Mouse (Mus musculus) stomach, embryonic 15.5 days (tissue): ENCODE data around the gene Cbx4. TPM values are rescaled to one million over a fixed set of nuclear protein-coding genes. Genes with fewer than 3 reads are reported as not detected.

ENCODE experiments used
- ATAC-seq: fragments of 200-750 bp; cut with Nextera tagmentation; 2 replicates; pipeline ENCODE4 v1.8.0; 2017; ENCODE audit warnings: low read depth, moderate number of reproducible peaks, moderate TSS enrichment; ENCODE audit not compliant: insufficient read depth, low FRiP score
- H3K27ac ChIP-seq: fragments of 300-500 bp; sonication (generic); 2 replicates; pipeline ENCODE4 v1.5.1; 2015; ENCODE audit warnings: mild to moderate bottlenecking, inconsistent platforms
- H3K27me3 ChIP-seq: fragments of 300-500 bp; sonication (generic); replicated peaks from 2 replicates; pipeline ENCODE4 v1.6.1; 2015; ENCODE audit warnings: inconsistent platforms
- H3K36me3 ChIP-seq: fragments of 300-500 bp; sonication (generic); 2 replicates; pipeline ENCODE4 v1.6.1; 2015; ENCODE audit warnings: inconsistent platforms
- H3K4me1 ChIP-seq: fragments of 300-500 bp; sonication (generic); 2 replicates; pipeline ENCODE4 v1.6.1; 2015; ENCODE audit warnings: inconsistent platforms
- H3K4me2 ChIP-seq: fragments of 300-500 bp; sonication (generic); 2 replicates; pipeline ENCODE4 v1.6.1; 2015; ENCODE audit warnings: mild to moderate bottlenecking, inconsistent platforms
- H3K4me3 ChIP-seq: fragments of 300-500 bp; sonication (generic); replicated peaks from 2 replicates; pipeline ENCODE4 v1.5.1; 2015; ENCODE audit warnings: inconsistent platforms
- H3K9ac ChIP-seq: fragments of 300-500 bp; sonication (generic); 2 replicates; pipeline ENCODE4 v1.6.1; 2015; ENCODE audit warnings: inconsistent platforms
- H3K9me3 ChIP-seq: fragments of 300-500 bp; sonication (generic); 2 replicates; pipeline ENCODE4 v1.6.1; 2016; ENCODE audit warnings: inconsistent platforms
- WGBS: fragments of 180-500 bp; shearing (Covaris S2); methylation state at CpG from one replicate; pipeline ENCODE4 v1.1.7; 2015; 5-methylcytosine and 5-hydroxymethylcytosine counted together
- polyA plus RNA-seq: library from polyadenylated mRNA; unstranded; fragments of >200 nt; fragmentation: Nextera tagmentation; extraction: Ambion mirVana; gene quantifications from 2 replicates; pipeline ENCODE4 v1.2.1, GENCODE M21; 2015

The Cbx4 gene
- polyA plus RNA-seq, 1 experiment from 2014 or later = 10.2 TPM

DNA sequence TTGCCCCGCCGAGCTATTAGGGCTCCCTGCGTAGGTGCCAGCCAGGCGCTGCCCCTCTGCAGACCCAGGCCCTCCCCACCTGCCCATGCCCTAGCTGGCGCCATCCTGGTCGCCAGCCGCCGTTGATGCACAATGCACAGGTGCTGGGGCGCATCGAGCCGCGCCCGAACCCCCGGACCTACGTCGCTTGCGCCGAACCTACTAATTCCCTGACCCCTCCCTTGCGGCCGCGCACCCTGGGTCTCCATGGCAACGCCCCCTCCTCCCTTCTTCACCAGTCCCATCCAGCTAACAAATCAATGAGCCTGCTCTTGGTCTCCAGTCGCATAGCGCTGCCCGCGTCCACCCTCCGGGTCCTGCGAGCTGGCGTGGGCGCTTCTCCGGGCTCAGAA, 44.7 kb downstream of the Cbx4 start:
- under 1% methylated on average over 31 of the region's 31 CpGs for WGBS
- H3K9me3 ChIP-seq = no peaks in the 10 kb centered on the region
- peak overlapping the region; percentile 99 for H3K4me2 ChIP-seq
- H3K4me3 ChIP-seq = peak overlapping the region; percentile 76
- H3K9ac ChIP-seq = peak overlapping the region; percentile 48; the same call in 1 of the 2 replicates
- ATAC-seq = no peak
- H3K27ac ChIP-seq = no peak overlapping the region
- H3K36me3 ChIP-seq = peaks cover 8% of the 10 kb centered on the region; the same call in 1 of the 2 replicates
- peaks cover 71% of the 10 kb centered on the region for H3K27me3 ChIP-seq
- peaks cover 64% of the 10 kb centered on the region for H3K4me1 ChIP-seq

DNA sequence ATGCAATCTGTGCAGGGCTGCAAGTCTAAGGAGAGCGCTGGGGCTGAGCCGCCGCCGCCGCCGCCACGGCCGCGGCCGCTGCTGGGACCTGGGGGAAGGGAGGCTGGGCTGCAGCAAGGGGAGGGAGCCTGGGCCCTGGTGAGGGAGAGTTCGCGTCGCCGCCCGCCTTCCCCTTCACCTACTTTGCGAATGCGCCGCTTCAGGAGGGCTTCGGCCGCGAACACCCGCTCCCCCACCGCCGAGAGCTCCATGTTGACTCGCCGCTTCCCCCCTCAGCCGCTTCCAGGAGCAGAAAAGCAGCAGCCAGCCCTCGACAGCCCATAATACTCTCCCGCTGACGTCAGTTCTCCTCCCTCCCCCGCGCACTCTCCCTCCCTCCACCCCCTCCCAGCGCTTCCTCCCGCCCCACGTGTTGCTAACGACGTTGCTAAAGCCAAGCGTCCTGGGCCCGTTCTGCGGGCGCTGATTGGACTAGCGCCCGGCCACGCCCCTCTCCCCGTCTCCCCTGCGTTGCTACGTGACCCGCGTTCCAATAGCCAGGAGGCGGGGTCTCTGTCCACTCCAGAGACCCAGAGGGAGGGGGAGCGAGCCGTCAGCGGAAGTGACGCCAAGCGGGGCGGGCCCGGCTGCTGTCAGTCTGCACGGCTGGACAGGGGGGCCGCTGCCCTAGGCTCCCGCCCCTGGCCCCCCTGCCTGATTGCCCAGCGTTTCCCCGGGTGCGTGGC, 45.3 kb downstream of the Cbx4 start, which contains the start of gene Cbx8:
Cbx8 (minus strand) TSS at position 370 of the 725 bp plus-strand sequence.
- ATAC-seq = peak; percentile 91
- WGBS = under 1% methylated on average over 58 of the region's 63 CpGs
- peak within 1 kb of the TSS; percentile 81 for H3K27ac ChIP-seq

DNA sequence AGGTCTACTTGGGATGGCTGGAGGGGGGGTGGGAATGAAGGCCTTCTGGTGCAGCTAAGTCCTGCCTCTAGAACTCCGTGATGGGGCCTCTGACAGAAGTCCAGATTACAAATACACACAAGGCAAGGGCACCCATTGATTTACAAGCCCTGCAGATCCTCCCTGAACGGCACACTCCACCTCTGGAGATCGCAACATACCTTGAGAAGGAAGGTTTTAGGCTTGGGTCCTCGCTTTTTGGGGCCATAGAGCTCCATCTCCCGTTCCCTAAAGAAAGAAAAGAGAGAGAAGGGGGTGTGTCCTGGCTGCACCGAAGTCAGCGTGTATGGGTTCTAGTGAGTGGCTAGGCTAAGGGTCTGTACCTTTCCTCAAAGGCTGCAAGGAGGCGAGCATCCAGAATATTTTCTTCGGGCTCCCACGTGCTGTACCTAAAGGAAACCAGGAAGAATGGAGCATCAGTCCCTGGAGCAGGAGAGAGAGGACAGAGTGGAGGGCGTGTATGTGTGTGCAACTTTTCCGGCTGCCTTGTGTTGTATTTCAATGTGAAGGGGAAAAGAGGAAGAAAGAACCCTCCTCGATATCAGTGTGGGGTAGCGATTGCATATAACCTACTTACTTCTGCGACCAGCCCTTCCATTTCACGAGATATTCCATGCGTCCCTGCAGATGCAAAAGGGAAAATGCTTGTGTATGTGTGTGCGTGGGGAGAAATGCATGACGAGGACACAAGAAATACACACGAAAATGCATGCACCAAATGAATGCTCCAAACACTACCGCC, 46.1 kb downstream of the Cbx4 start:
- Histone ChIP-seq H3K27me3 (peaks cover 71% of the 10 kb centered on the region), H3K27ac (no peak overlapping the region), H3K9me3 (no peaks in the 10 kb centered on the region), H3K4me3 (peak overlapping the region; percentile 76), H3K4me1 (peaks cover 67% of the 10 kb centered on the region), H3K4me2 (peak overlapping the region; percentile 87), H3K36me3 (peaks cover 8% of the 10 kb centered on the region; the same call in 1 of the 2 replicates), H3K9ac (peak overlapping the region; percentile 73)
- 14% methylated on average over 21 of the region's 21 CpGs for WGBS
- ATAC-seq = no peak

More for the DNA sequence above, 45.3 kb downstream of the Cbx4 start, which contains the start of gene Cbx8:
- peaks cover 71% of the 10 kb centered on the region for H3K27me3 ChIP-seq
- no peaks in the 10 kb centered on the region for H3K9me3 ChIP-seq
- peak within 1 kb of the TSS; percentile 99 for H3K4me2 ChIP-seq
- H3K36me3 ChIP-seq = peaks cover 8% of the 10 kb centered on the region; the same call in 1 of the 2 replicates
- peak within 1 kb of the TSS; percentile 73 for H3K9ac ChIP-seq
- peaks cover 62% of the 10 kb centered on the region for H3K4me1 ChIP-seq
- peak within 1 kb of the TSS; percentile 76 for H3K4me3 ChIP-seq

DNA sequence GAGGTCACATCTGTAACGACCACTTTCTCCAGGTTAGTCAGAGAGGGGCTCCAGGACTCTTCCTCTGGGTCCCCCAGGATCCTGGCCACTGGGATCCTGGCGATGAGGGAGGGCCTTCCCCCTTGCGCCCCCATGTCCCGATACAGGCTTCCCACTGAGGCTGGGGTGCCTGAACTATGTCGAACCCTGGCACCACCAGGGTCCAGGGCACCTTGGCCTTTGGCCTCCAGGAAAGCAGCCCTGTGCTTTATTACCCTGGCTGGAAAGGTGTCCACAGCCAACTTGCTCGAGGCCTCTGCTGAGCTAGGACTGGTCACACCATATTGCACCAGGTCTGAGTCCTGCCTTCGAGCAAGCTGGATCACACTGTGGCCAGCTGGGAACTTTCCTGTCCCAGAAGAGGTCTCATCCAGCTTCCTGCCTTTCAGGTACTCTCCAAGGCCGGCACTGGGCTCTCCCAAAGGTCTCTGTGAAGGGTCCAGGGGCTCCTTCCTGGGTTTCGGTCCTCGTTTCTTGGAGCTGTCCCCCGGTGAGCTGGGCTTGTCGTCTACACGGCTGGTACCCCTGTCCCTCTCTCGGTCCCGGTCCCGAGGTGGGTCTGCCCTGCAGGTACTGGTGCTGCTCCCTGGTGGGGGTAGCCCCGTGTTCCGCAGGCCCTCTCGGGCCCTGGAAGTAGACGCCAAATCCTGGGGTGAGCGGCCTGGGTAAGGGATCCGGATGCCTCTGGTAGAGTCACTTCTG, 47.1 kb downstream of the Cbx4 start:
- WGBS = 69% methylated on average over 22 of the region's 22 CpGs
- H3K27me3 ChIP-seq = peaks cover 70% of the 10 kb centered on the region
- H3K4me2 ChIP-seq = no peak overlapping the region

DNA sequence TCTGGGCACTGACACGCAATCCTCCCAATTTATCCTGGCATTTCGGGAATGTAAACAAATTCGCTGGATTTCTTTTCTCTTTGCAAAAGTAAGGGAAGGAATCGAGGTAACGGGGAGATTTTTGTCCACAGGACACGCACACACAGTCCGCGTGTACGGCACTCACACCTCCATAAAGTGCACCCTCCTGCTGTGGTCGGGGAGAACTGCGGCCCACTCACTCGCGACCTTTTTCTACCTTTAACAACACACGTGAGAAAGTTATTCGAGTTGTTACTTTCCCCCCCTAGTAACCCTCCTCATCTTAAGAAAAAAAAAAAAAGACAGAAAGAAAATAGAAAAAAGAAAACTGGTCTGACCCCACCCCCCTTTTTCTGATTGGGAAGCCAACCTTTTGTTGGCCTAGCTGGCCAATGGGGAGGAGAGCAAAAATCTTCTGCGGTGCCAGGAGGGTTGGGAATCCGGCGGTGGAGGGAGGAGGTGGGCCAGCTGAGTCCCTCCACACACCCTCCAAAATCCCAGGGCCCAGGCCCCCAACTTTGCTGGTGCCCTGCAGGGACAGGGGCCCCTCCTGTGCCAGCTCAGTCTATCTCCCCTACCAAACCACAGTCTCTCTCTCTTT, 48.1 kb downstream of the Cbx4 start:
- Histone ChIP-seq H3K36me3 (peaks cover 8% of the 10 kb centered on the region; the same call in 1 of the 2 replicates), H3K4me2 (peak overlapping the region; percentile 92), H3K9me3 (no peaks in the 10 kb centered on the region), H3K27me3 (peaks cover 63% of the 10 kb centered on the region), H3K4me1 (peaks cover 68% of the 10 kb centered on the region), H3K9ac (no peak overlapping the region), H3K27ac (no peak overlapping the region), H3K4me3 (peak overlapping the region; percentile 43)
- WGBS = 30% methylated on average over 18 of the region's 18 CpGs
- no peak for ATAC-seq

More for the DNA sequence above, 47.1 kb downstream of the Cbx4 start:
- peaks cover 69% of the 10 kb centered on the region for H3K4me1 ChIP-seq
- no peaks in the 10 kb centered on the region for H3K9me3 ChIP-seq
- no peak overlapping the region for H3K27ac ChIP-seq
- no peak overlapping the region for H3K9ac ChIP-seq
- H3K36me3 ChIP-seq = peaks cover 8% of the 10 kb centered on the region; the same call in 1 of the 2 replicates
- H3K4me3 ChIP-seq = no peak overlapping the region
- no peak for ATAC-seq

DNA sequence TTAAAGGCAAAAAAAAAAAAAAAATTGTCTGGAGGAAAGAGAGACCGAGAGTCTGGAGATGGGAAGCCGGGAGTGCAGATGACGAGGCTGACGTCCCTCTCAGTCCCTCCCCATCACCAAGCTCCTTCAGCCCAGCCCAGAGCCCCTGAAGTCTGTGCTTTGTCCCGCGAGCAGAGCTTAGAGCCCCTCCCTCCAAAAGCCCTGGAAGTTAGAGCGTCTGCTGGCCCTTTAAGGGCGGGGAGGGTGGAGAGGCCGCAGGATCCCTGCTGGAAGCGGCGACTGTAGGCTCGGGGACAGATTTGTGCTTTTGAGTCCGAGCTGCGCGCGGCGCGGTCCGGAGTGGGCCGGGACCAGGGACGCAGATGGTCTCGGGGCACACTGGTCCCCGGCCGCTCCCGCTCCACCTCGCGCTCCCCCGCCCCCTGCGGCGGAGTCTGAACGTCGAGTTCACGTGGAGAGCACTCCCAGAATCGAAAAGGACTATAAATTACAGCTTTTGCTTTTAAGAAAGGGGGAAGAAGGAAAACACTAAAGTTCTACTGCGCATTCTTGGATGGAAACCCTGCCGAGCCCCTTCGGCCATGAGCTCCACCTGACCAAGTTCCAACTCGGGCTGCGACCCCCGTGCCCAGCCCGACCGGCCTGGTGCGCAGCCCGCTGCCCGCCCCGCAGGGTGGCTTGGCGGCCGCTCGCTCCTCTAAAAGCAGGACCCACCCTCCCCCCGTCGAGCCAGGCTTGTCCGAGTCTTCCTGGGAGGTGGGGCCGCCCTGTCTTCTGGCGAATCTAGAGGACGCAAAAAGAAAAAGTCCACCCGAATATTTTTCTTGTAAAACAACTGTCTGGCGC, 48.9 kb downstream of the Cbx4 start:
- 4% methylated on average over 57 of the region's 57 CpGs for WGBS
- H3K27me3 ChIP-seq = peaks cover 56% of the 10 kb centered on the region
- peak overlapping the region; percentile 43 for H3K4me3 ChIP-seq
- ATAC-seq = no peak
- peak overlapping the region; percentile 92 for H3K4me2 ChIP-seq
- H3K4me1 ChIP-seq = peaks cover 61% of the 10 kb centered on the region
- peaks cover 8% of the 10 kb centered on the region; the same call in 1 of the 2 replicates for H3K36me3 ChIP-seq
- H3K9ac ChIP-seq = no peak overlapping the region
- H3K27ac ChIP-seq = no peak overlapping the region
- H3K9me3 ChIP-seq = no peaks in the 10 kb centered on the region

DNA sequence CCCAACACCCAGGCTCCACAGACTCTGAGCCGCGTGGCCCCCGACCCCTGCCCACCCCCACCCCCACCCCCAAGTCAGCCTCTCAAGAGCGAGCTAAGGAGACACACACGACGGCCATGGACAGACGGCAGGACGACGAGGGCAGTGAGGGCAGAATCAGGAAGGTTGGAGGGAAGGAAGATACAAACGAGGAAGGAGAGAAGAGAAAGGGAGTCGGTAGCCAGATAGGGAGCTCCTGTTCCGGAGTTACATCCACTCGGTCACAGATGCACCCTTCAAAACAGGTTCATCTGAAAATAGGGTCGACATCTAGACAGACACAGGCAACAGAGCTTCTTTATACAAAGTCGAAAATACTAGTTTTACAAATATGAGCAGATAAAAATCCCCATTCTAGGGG, 49.6 kb downstream of the Cbx4 start:
- ATAC-seq = no peak
- no peaks in the 10 kb centered on the region for H3K9me3 ChIP-seq
- no peak overlapping the region for H3K9ac ChIP-seq
- no peak overlapping the region for H3K27ac ChIP-seq
- H3K36me3 ChIP-seq = peaks cover 8% of the 10 kb centered on the region; the same call in 1 of the 2 replicates
- peaks cover 49% of the 10 kb centered on the region for H3K27me3 ChIP-seq
- WGBS = 16% methylated on average over 15 of the region's 15 CpGs
- peaks cover 54% of the 10 kb centered on the region for H3K4me1 ChIP-seq
- no peak overlapping the region for H3K4me3 ChIP-seq
- no peak overlapping the region for H3K4me2 ChIP-seq

DNA sequence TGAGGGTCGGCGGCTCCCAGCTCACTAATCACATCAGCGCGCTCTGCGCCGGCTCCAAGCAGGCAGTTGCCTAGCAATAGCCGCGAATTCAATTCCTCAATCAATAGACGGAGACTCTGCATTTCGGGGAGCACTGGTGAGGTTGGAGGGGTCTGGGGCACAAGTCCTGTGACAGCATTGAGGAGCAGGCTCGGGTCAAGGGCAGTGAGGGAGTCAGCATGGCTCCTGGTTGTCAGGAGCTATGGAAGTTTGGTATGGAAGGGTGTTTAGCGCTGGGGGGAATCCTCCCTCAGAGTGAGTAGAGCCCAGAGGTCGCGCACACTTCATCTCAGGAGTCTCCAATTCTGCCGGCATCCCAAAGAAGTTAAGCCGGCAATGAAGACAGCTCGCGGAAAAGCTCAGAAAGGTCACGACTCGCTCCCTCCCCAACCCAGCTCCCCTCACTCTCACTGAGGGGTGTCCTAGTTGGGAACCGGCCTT, 50.3 kb downstream of the Cbx4 start:
- Histone ChIP-seq H3K9ac (no peak overlapping the region), H3K27ac (no peak overlapping the region), H3K36me3 (peaks cover 8% of the 10 kb centered on the region; the same call in 1 of the 2 replicates), H3K27me3 (peaks cover 47% of the 10 kb centered on the region), H3K4me3 (no peak overlapping the region), H3K4me1 (peaks cover 50% of the 10 kb centered on the region), H3K9me3 (no peaks in the 10 kb centered on the region), H3K4me2 (no peak overlapping the region)
- 16% methylated on average over 21 of the region's 21 CpGs for WGBS
- no peak for ATAC-seq

DNA sequence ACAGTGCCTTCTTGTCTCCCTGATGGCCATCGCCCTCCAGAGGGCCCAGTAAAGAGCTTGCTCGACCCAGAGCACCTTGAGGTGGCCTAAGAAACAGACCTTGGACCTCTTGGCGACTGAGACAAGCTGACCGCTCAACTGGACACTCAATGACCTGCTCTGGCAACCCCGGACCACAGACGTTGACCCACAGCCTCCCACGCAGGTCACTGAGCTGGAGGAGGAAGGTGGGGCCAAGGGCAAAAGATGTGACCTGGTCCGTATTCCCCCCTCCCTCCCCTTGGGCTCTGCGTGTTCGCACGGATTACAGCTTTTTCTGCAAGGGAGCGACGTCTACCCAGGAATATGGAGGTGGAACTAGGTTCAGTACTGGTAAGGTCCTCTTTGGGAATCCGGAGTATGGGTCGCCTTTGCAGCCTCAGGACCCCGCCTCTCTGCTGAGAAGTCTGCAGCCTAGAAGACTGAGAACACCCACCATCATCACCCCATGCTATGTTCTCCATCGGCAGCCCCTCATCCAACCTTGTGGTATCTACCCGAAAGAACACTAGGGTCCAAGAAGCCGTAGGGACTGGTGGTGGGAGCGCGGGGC, 50.8 kb downstream of the Cbx4 start:
- no peak overlapping the region for H3K4me2 ChIP-seq
- H3K4me3 ChIP-seq = no peak overlapping the region
- H3K27ac ChIP-seq = no peak overlapping the region
- H3K9me3 ChIP-seq = no peaks in the 10 kb centered on the region
- no peak overlapping the region for H3K9ac ChIP-seq
- WGBS = 6% methylated on average over 21 of the region's 21 CpGs
- ATAC-seq = no peak
- H3K4me1 ChIP-seq = peaks cover 47% of the 10 kb centered on the region
- peaks cover 47% of the 10 kb centered on the region for H3K27me3 ChIP-seq
- peaks cover 13% of the 10 kb centered on the region; the same call in 1 of the 2 replicates for H3K36me3 ChIP-seq

DNA sequence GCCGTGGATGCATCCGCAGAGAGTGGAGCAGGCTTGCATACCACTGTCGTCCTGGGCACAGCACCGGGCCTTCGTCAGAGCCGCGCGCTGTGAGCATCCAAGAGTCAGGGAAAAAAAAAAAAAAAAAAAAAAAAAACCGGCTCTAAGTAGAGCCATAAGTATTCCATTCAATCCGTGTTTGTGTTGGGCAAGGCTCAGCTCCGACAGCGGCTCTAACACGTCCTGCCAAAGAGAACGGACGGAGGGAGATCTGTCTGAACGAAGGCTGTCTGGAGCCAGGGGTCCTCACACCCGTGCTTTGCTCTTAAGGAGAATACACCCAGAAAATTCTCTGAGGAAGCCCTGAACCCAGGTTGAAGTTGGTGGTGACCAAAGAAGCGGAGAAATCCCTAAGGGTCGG, 51.4 kb downstream of the Cbx4 start:
- Histone ChIP-seq H3K27ac (no peak overlapping the region), H3K4me1 (peaks cover 42% of the 10 kb centered on the region), H3K4me2 (peak overlapping the region; percentile 54), H3K9me3 (no peaks in the 10 kb centered on the region), H3K4me3 (peak overlapping the region; percentile 27), H3K9ac (no peak overlapping the region), H3K36me3 (peaks cover 18% of the 10 kb centered on the region; the same call in 1 of the 2 replicates), H3K27me3 (peaks cover 47% of the 10 kb centered on the region)
- no peak for ATAC-seq
- whole genome bisulfite sequencing = 9% methylated on average over 19 of the region's 19 CpGs
